Mouse (Mus musculus): ENCODE data around the gene Tk1.

GRCm38 (mm10) chr11:117796954-117797353 is 28.9 kb downstream of the Tk1 start:
- TF ChIP-seq CTCF (IDR thresholded peaks at IDR 0.05; ENCODE audit: low read depth) = no peak
- no peak for TF ChIP-seq EP300 (IDR thresholded peaks at IDR 0.05; ENCODE audit: low read depth)
